Mouse (Mus musculus) neural tube, embryonic 14.5 days (tissue): ENCODE measurements at regions not wholly inside any gene's neighbourhood (a gene's known extent, or its start where the extent isn't known, plus 50 kb on each side); places are given as distances from the start of the nearest gene placed in this dataset.

Experiments
- ATAC-seq: fragments of 200-750 bp; cut with Nextera tagmentation; 2 replicates; pipeline ENCODE4 v1.8.0; 2017; ENCODE audit warnings: low read depth, mild to moderate bottlenecking, moderate TSS enrichment, moderate library complexity
- H3K27ac ChIP-seq: fragments of 300-500 bp; sonication (generic); 2 replicates; pipeline ENCODE4 v1.5.1; 2014; ENCODE audit warnings: low read depth, mild to moderate bottlenecking, control low read depth, low read length, moderate library complexity, mixed read lengths
- H3K27me3 ChIP-seq: fragments of 300-500 bp; sonication (generic); 2 replicates; pipeline ENCODE4 v1.6.1; 2014; ENCODE audit warnings: low read length; ENCODE audit not compliant: control insufficient read depth, insufficient read depth
- H3K36me3 ChIP-seq: fragments of 300-500 bp; sonication (generic); 2 replicates; pipeline ENCODE4 v1.6.1; 2014; ENCODE audit warnings: low read length, mixed read lengths; ENCODE audit not compliant: control insufficient read depth, insufficient read depth
- H3K4me1 ChIP-seq: fragments of 300-500 bp; sonication (generic); 2 replicates; pipeline ENCODE4 v1.6.1; 2014; ENCODE audit warnings: low read length; ENCODE audit not compliant: control insufficient read depth, insufficient read depth
- H3K4me2 ChIP-seq: fragments of 300-500 bp; sonication (generic); 2 replicates; pipeline ENCODE4 v1.6.1; 2014; ENCODE audit warnings: mild to moderate bottlenecking, low read depth, low read length, control low read depth
- H3K4me3 ChIP-seq: fragments of 300-500 bp; sonication (generic); 2 replicates; pipeline ENCODE4 v1.5.1; 2014; ENCODE audit warnings: low read depth, low read length, control low read depth, mixed read lengths
- H3K9ac ChIP-seq: fragments of 300-500 bp; sonication (generic); replicated peaks from 2 replicates; pipeline ENCODE4 v1.6.1; 2014; ENCODE audit warnings: low read depth, mild to moderate bottlenecking, control low read depth, low read length, mixed read lengths
- H3K9me3 ChIP-seq: fragments of 300-500 bp; sonication (generic); 2 replicates; pipeline ENCODE4 v1.6.1; 2016; ENCODE audit warnings: low read length; ENCODE audit not compliant: control insufficient read depth
- WGBS: fragments of 180-500 bp; shearing (Covaris S2); extraction: QIAGEN DNeasy Blood & Tissue Kit; methylation state at CpG from one replicate; pipeline ENCODE4 v1.1.7; 2014; 5-methylcytosine and 5-hydroxymethylcytosine counted together

DNA sequence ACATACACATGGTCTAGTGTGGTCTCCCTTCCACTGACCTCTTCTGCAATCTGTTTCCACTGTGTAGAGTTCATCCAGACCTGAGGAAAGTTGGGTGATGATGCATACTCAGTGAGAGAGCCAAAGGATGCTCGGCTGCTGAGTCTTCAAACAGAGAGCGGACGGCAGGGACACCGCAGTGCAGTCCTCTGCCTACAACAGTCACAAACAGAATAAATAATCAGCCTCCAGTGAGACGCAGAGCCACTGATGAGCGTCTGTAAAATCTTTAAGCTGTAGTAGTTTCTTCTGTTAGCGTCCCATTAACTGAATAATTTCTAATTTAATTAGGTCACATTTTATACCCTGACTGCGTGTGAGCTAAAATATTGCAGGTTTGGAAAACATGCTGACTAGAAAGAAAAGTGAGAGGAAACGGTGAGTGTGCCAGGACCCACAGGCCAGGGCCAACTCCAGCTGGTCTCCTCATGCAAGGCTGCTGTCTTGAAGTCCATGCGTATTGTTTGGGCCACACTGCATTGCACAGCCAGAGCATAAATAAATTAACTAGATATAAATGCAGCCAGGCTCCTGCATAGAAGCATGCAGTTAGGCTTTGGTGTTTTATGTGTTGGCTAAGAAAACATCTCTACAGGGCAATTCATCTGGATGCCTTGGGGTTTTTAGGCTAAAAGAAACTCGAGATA lies 551.0 kb downstream of the Plekhb2 start:
- peak; percentile 69; the same call in 1 of the 2 replicates for ATAC-seq

DNA sequence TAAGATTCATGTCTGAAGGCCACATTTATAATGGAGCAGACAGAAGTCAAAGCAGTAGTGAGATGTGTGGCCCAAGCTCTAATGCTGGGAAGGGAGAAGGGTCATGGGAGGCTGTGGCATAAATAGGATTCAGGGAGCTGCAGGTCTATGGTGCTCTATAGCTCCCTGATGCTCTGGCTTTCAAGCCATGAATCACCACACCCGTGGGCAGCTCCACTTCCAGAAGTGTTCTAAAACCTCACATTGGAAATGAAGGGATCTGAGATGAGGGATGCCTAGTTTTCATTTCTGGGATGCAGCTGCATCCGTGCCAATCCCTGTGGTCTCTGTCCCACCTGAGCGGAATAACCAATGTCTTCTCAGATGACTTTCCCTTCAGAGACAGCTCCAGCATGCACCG lies 553.2 kb downstream of the Plekhb2 start:
- ATAC-seq = no peak
- 76% methylated on average over 4 of the region's 4 CpGs for WGBS
- Histone ChIP-seq H3K27ac (no peak overlapping the region), H3K4me2 (no peak overlapping the region), H3K9me3 (no peaks in the 10 kb centered on the region), H3K4me1 (peaks cover 8% of the 10 kb centered on the region; the same call in 1 of the 2 replicates), H3K4me3 (no peak overlapping the region), H3K9ac (no peak overlapping the region), H3K36me3 (no peaks in the 10 kb centered on the region), H3K27me3 (no peaks in the 10 kb centered on the region)

More for the DNA sequence above, 551.0 kb downstream of the Plekhb2 start:
- Histone ChIP-seq H3K4me2 (no peak overlapping the region), H3K9me3 (no peaks in the 10 kb centered on the region), H3K4me1 (peaks cover 8% of the 10 kb centered on the region; the same call in 1 of the 2 replicates), H3K4me3 (no peak overlapping the region), H3K27me3 (no peaks in the 10 kb centered on the region), H3K36me3 (no peaks in the 10 kb centered on the region), H3K27ac (no peak overlapping the region; the same call in 1 of the 2 replicates), H3K9ac (no peak overlapping the region)
- 43% methylated on average over 11 of the region's 11 CpGs for WGBS

DNA sequence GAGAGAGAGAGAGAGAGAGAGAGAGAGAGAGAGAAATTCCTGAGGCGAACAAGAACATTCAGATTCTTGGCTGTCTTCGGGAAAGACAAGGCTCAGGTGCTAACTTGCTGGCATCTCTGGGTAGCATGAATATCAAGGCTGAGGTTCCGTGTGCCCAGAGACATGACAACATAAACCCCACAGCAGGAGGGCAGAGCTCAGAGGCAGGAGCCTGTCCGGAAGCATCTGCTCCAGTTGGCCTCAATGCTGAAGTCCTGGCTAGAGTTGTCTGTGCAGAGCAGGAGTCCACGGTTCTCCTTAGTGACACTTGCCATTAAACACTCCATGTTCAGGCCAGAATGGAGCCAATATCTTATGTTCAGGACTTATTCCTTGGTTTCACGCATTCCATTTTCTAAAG lies 555.6 kb downstream of the Plekhb2 start:
- ATAC-seq = no peak
- Histone ChIP-seq H3K27ac (no peak overlapping the region), H3K27me3 (no peaks in the 10 kb centered on the region), H3K36me3 (no peaks in the 10 kb centered on the region), H3K4me2 (no peak overlapping the region), H3K9me3 (no peaks in the 10 kb centered on the region), H3K4me3 (no peak overlapping the region), H3K9ac (no peak overlapping the region), H3K4me1 (peaks cover 7% of the 10 kb centered on the region; the same call in 1 of the 2 replicates)
- 61% methylated on average over 6 of the region's 6 CpGs for WGBS

DNA sequence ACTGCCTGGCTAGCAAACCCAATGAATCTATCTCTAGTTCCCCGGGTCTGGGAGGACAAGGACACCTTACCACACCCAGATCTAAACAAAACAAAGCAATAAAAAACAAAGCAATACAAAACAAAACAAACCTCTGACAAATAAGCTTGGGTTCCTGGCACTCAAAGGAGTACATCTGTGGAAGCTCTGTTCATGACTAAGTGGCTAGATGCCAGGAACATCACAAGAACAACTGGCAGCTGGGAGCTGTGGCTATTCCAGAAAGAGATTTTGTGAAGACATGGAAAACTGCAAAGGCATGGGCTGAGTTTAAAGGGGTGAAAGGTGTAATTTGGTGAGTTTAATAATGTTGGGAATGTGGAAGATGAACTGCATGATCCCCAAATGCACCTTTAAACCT lies 565.9 kb downstream of the Plekhb2 start:
- no peak for ATAC-seq

DNA sequence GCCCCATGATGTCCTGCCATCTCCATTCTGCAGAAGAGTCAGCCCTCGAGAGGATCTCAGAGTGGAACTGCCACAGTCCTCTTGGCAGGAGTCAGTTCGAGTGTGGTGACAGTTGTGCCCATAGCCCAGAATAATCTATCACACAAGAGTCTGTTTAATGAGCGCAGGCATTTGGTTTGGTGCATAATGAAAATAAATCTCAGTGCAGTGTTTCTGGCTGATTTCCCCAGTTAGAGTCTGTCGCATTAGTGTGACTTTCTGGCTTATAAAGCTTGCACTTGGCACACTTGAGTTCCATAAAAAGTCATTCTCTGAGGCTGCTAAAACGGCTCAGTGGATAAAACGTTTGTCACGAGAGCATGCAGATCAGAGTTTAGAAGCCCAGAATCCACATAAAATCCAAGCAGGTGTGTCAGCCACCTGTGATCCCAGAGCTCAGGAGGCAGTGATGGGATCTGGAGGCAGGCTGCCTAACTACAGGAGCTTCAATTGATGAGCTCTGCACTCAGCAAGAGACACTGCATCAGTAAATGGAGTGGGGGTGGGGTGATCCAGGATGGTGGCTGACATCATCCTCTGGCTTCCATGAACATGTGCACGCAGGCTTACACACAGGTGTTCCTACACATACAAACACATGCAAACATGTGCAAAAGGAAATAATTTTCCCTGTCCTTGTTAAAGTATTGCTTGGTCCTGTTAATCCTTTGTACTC lies 578.5 kb downstream of the Plekhb2 start:
- Histone ChIP-seq H3K4me3 (no peak overlapping the region), H3K27ac (no peak overlapping the region), H3K36me3 (no peaks in the 10 kb centered on the region), H3K27me3 (no peaks in the 10 kb centered on the region), H3K9me3 (no peaks in the 10 kb centered on the region), H3K9ac (no peak overlapping the region), H3K4me2 (no peak overlapping the region), H3K4me1 (no peaks in the 10 kb centered on the region)
- 62% methylated on average over 8 of the region's 8 CpGs for WGBS
- 0 out of 2 replicates have a peak, but pooled peaks have one; percentile 63 for ATAC-seq

More for the DNA sequence above, 565.9 kb downstream of the Plekhb2 start:
- Histone ChIP-seq H3K4me1 (no peaks in the 10 kb centered on the region), H3K4me2 (no peak overlapping the region), H3K9ac (no peak overlapping the region), H3K9me3 (no peaks in the 10 kb centered on the region), H3K27ac (no peak overlapping the region), H3K36me3 (no peaks in the 10 kb centered on the region), H3K27me3 (no peaks in the 10 kb centered on the region), H3K4me3 (no peak overlapping the region)
- 53% methylated on average over 1 of the region's 1 CpGs for WGBS

DNA sequence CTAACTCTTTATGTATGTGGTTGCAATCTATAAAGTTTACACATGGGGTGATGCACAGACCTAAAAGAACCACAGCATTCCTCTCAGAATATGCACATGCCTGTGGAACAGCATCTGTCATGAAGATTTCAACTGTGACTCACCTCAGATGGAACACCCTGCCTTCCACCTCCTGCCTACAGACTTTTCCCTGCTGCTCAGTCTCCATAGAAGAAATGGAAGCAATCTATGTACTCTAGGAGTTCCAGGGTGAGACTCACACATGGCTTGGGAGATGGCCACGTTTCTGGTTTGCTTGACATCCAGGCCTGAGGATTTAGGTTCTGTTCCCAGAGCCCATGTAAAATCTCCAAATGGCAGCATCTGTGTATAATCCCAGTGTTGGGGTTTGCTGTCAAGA lies 579.7 kb downstream of the Plekhb2 start:
- Histone ChIP-seq H3K27me3 (no peaks in the 10 kb centered on the region), H3K36me3 (no peaks in the 10 kb centered on the region), H3K27ac (no peak overlapping the region), H3K9ac (no peak overlapping the region), H3K4me1 (no peaks in the 10 kb centered on the region), H3K4me3 (no peak overlapping the region), H3K9me3 (no peaks in the 10 kb centered on the region), H3K4me2 (no peak overlapping the region)
- WGBS = 85% methylated on average over 1 of the region's 1 CpGs
- no peak for ATAC-seq

DNA sequence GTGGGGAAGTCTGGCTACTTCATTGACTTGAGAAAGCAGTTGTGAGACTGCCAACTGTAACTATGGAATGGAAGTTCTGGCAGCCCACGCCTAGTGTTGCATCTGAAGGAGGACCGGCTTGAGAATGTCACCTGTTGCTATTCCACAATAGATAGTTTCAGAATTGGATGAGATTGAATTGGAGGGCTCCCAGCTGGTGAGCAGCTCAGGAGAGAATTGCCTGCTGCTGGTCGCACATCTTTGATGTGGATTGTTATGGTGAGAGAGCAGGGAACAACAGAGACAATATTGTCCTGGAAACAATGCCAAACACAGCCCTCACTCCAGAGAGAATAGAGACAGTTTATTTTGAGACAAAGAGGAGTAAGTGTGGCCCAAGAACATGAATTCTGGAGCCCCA lies 585.9 kb downstream of the Plekhb2 start:
- no peaks in the 10 kb centered on the region for H3K9me3 ChIP-seq
- H3K4me3 ChIP-seq = no peak overlapping the region
- no peaks in the 10 kb centered on the region for H3K27me3 ChIP-seq
- no peak overlapping the region for H3K27ac ChIP-seq
- H3K9ac ChIP-seq = no peak overlapping the region
- H3K36me3 ChIP-seq = no peaks in the 10 kb centered on the region
- H3K4me1 ChIP-seq = no peaks in the 10 kb centered on the region
- ATAC-seq = no peak
- no peak overlapping the region for H3K4me2 ChIP-seq
- 50% methylated on average over 3 of the region's 3 CpGs for WGBS

DNA sequence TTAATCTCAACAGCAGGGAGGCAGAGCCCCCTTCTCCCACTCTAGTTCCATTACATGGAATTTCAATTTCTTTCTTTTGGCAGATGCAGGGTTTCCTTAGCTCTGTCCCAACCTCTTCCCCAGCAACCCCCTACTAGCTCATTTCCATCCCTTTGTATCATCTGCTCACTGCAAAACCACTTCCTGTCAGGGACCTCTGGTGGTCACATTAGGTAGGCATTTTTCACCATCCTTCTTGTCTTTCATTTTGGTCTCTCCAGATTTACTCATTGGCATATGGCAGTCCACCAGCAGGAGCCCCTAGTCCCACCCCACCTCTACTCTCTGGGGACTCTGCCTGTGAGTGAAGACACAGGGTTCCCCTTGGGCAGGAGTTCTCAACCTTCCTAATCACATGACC lies 597.6 kb downstream of the Plekhb2 start:
- ATAC-seq = no peak
- no peak overlapping the region for H3K4me3 ChIP-seq
- no peak overlapping the region for H3K4me2 ChIP-seq
- H3K36me3 ChIP-seq = no peaks in the 10 kb centered on the region
- no peaks in the 10 kb centered on the region for H3K27me3 ChIP-seq
- H3K9ac ChIP-seq = no peak overlapping the region
- no peaks in the 10 kb centered on the region for H3K9me3 ChIP-seq
- no peaks in the 10 kb centered on the region for H3K4me1 ChIP-seq
- no peak overlapping the region for H3K27ac ChIP-seq

DNA sequence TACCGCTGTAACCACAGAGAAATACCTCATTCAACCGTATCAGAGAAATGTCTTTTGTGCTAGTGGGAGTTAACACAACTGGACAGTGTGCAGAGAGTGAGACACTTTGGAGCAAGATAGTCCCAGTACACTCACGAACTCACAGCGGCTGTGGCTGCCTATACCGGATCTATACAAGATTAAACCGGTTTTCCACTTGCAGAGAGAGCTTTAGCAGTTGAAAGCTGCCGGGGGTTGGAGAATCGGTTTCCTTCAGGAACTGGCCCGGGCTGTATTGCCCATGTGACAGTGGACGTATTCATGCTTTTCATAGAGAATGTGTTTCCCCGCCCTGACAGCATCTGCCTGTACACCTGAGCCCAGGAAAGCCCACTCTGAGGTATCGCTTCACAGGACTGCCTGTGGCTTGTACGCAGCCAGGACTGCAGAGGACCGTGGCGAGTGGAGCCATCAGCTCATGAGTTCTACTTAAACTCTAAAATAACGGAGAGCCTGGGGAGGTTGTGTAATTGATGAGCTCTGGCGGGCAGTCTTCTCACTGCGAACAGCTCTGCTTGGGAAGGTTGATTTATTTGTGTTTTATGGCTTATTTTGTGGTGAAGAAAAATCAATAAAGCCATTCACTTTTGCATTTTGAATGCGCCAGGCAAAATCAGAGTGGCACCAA lies 602.8 kb downstream of the Plekhb2 start:
- H3K9ac ChIP-seq = no peak overlapping the region
- no peak overlapping the region for H3K27ac ChIP-seq
- no peaks in the 10 kb centered on the region for H3K36me3 ChIP-seq
- H3K27me3 ChIP-seq = no peaks in the 10 kb centered on the region
- 59% methylated on average over 19 of the region's 19 CpGs for WGBS
- H3K4me2 ChIP-seq = 0 out of 2 replicates have a peak overlapping the region, but pooled peaks have one; percentile 8
- no peak overlapping the region for H3K4me3 ChIP-seq
- no peaks in the 10 kb centered on the region for H3K4me1 ChIP-seq
- peak; percentile 69; the same call in 1 of the 2 replicates for ATAC-seq
- H3K9me3 ChIP-seq = no peaks in the 10 kb centered on the region
